Mouse (Mus musculus) liver, postnatal 0 days (tissue): ENCODE data around the gene Arhgdib. TPM values are rescaled to one million over a fixed set of nuclear protein-coding genes. Genes with fewer than 3 reads are reported as not detected.

Experiments
- ATAC-seq: fragments of 200-750 bp; cut with Nextera tagmentation; 2 replicates; pipeline ENCODE4 v1.8.0; 2017; ENCODE audit warnings: mild to moderate bottlenecking, moderate library complexity
- DNase-seq: peaks from one replicate; pipeline ENCODE4 v3.0.0-alpha.2; 2016
- H3K27ac ChIP-seq: fragments of 300-500 bp; sonication (generic); 2 replicates; pipeline ENCODE4 v1.5.1; 2014; ENCODE audit warnings: antibody characterized with exemption, moderate library complexity, mild to moderate bottlenecking, low read depth
- H3K27me3 ChIP-seq: fragments of 300-500 bp; sonication (generic); 2 replicates; pipeline ENCODE4 v1.6.1; 2014; ENCODE audit warnings: low read length, control low read depth, mixed read lengths; ENCODE audit not compliant: insufficient read depth
- H3K36me3 ChIP-seq: fragments of 300-500 bp; sonication (generic); replicated peaks from 2 replicates; pipeline ENCODE4 v1.6.1; 2014; ENCODE audit warnings: mild to moderate bottlenecking, control low read depth, low read length, moderate library complexity, mixed read lengths; ENCODE audit not compliant: insufficient read depth
- H3K4me1 ChIP-seq: fragments of 300-500 bp; sonication (generic); 2 replicates; pipeline ENCODE4 v1.6.1; 2014; ENCODE audit warnings: antibody characterized with exemption, mild to moderate bottlenecking, control low read depth; ENCODE audit not compliant: insufficient read depth
- H3K4me2 ChIP-seq: fragments of 300-500 bp; sonication (generic); 2 replicates; pipeline ENCODE4 v1.6.1; 2014; ENCODE audit warnings: low read depth, mild to moderate bottlenecking, low read length, moderate library complexity, mixed read lengths
- H3K4me3 ChIP-seq: fragments of 300-500 bp; sonication (generic); 2 replicates; pipeline ENCODE4 v1.5.1; 2014; ENCODE audit warnings: low read depth, low read length
- H3K9ac ChIP-seq: fragments of 300-500 bp; sonication (generic); replicated peaks from 2 replicates; pipeline ENCODE4 v1.6.1; 2014; ENCODE audit warnings: mild to moderate bottlenecking, moderate library complexity
- H3K9me3 ChIP-seq: fragments of 300-500 bp; sonication (generic); 2 replicates; pipeline ENCODE4 v1.6.1; 2016; ENCODE audit warnings: mild to moderate bottlenecking, control low read depth, low read length, mixed read lengths
- CTCF ChIP-seq: sonication (generic); IDR thresholded peaks from 2 replicates; pipeline ENCODE4 v1.5.1; 2016; ENCODE audit warnings: antibody characterized with exemption, low read depth
- EP300 ChIP-seq: IDR thresholded peaks from 2 replicates; pipeline ENCODE4 v1.6.1; 2016; ENCODE audit warnings: antibody characterized with exemption, low read depth, mild to moderate bottlenecking
- WGBS: fragments of 180-500 bp; shearing (Covaris S2); extraction: QIAGEN DNeasy Blood & Tissue Kit; methylation state at CpG from one replicate; pipeline ENCODE4 v1.1.7; 2014; ENCODE audit not compliant: insufficient replicate concordance; 5-methylcytosine and 5-hydroxymethylcytosine counted together
- polyA plus RNA-seq: library from polyadenylated mRNA; unstranded; fragments of >200 nt; fragmentation: Nextera tagmentation; extraction: Ambion mirVana; gene quantifications from 2 replicates; pipeline ENCODE4 v1.2.1, GENCODE M21; 2015

Gene Arhgdib
- polyA plus RNA-seq = 190 and 192 TPM in 2 replicates

- no peak for TF ChIP-seq CTCF
- TF ChIP-seq EP300 = no peak
- peak within 1 kb of the TSS; percentile 62 for H3K9ac ChIP-seq
- WGBS = 12% methylated on average over 12 of the region's 12 CpGs
- DNase-seq = peak; percentile 34
- ATAC-seq = peak; percentile 22
- peak within 1 kb of the TSS; percentile 91 for H3K27ac ChIP-seq
- H3K4me2 ChIP-seq = peak within 1 kb of the TSS; percentile 62
- H3K9me3 ChIP-seq = no peaks in the 10 kb centered on the region
- H3K36me3 ChIP-seq = no peaks in the 10 kb centered on the region
- peak within 1 kb of the TSS; percentile 45 for H3K4me3 ChIP-seq
- no peaks in the 10 kb centered on the region for H3K27me3 ChIP-seq
- peaks cover 16% of the 10 kb centered on the region for H3K4me1 ChIP-seq
These were observed at the start of gene Arhgdib for GRCm38 (mm10) chr6:136941051-136942021. TSS of gene Arhgdib (minus strand) at chr6:136941899.

GRCm38 (mm10) chr6:136990557-136990956 is 48.9 kb upstream of the Arhgdib start:
- H3K4me2 ChIP-seq = no peak overlapping the region
- H3K27me3 ChIP-seq = no peaks in the 10 kb centered on the region
- TF ChIP-seq EP300 (no peak), CTCF (no peak)
- H3K4me3 ChIP-seq = no peak overlapping the region
- no peak overlapping the region for H3K9ac ChIP-seq
- H3K4me1 ChIP-seq = no peaks in the 10 kb centered on the region; the same call in 1 of the 2 replicates
- ATAC-seq = no peak
- no peak for DNase-seq
- WGBS = 46% methylated on average over 8 of the region's 8 CpGs
- H3K9me3 ChIP-seq = no peaks in the 10 kb centered on the region
- no peak overlapping the region for H3K27ac ChIP-seq
- H3K36me3 ChIP-seq = no peaks in the 10 kb centered on the region

GRCm38 (mm10) chr6:136989824-136990497 is 48.3 kb upstream of the Arhgdib start:
- DNase-seq (no peak), ATAC-seq (peak; percentile 48; the same call in 1 of the 2 replicates)
- no peaks in the 10 kb centered on the region for H3K9me3 ChIP-seq
- no peaks in the 10 kb centered on the region for H3K27me3 ChIP-seq
- no peaks in the 10 kb centered on the region; the same call in 1 of the 2 replicates for H3K4me1 ChIP-seq
- no peak overlapping the region for H3K4me3 ChIP-seq
- no peak overlapping the region for H3K27ac ChIP-seq
- no peak overlapping the region for H3K9ac ChIP-seq
- no peaks in the 10 kb centered on the region for H3K36me3 ChIP-seq
- TF ChIP-seq EP300 (no peak), CTCF (no peak)
- 42% methylated on average over 11 of the region's 11 CpGs for WGBS
- no peak overlapping the region for H3K4me2 ChIP-seq

- H3K9ac ChIP-seq = no peak overlapping the region
- DNase-seq = no peak
- ATAC-seq = no peak
- H3K4me1 ChIP-seq = no peaks in the 10 kb centered on the region; the same call in 1 of the 2 replicates
- TF ChIP-seq EP300 = no peak
- no peak for TF ChIP-seq CTCF
- no peaks in the 10 kb centered on the region for H3K27me3 ChIP-seq
- no peaks in the 10 kb centered on the region for H3K36me3 ChIP-seq
- WGBS = 51% methylated on average over 7 of the region's 7 CpGs
- no peak overlapping the region for H3K27ac ChIP-seq
- H3K4me2 ChIP-seq = no peak overlapping the region
- no peak overlapping the region for H3K4me3 ChIP-seq
- no peaks in the 10 kb centered on the region for H3K9me3 ChIP-seq
These were observed 46.9 kb upstream of the Arhgdib start for GRCm38 (mm10) chr6:136988536-136989060.

GRCm38 (mm10) chr6:136986718-136987117 is 45.0 kb upstream of the Arhgdib start:
- no peaks in the 10 kb centered on the region for H3K27me3 ChIP-seq
- H3K27ac ChIP-seq = no peak overlapping the region
- ATAC-seq (no peak), DNase-seq (no peak)
- no peak overlapping the region for H3K9ac ChIP-seq
- no peak overlapping the region for H3K4me3 ChIP-seq
- no peak for TF ChIP-seq EP300
- TF ChIP-seq CTCF = no peak
- no peak overlapping the region for H3K4me2 ChIP-seq
- WGBS = 61% methylated on average over 11 of the region's 11 CpGs
- no peaks in the 10 kb centered on the region for H3K9me3 ChIP-seq
- no peaks in the 10 kb centered on the region for H3K36me3 ChIP-seq
- no peaks in the 10 kb centered on the region; the same call in 1 of the 2 replicates for H3K4me1 ChIP-seq

- 65% methylated on average over 13 of the region's 13 CpGs for WGBS
- Histone ChIP-seq H3K4me2 (no peak overlapping the region), H3K27me3 (no peaks in the 10 kb centered on the region), H3K36me3 (no peaks in the 10 kb centered on the region), H3K4me3 (no peak overlapping the region), H3K27ac (no peak overlapping the region), H3K4me1 (no peaks in the 10 kb centered on the region; the same call in 1 of the 2 replicates), H3K9me3 (no peaks in the 10 kb centered on the region), H3K9ac (no peak overlapping the region)
- DNase-seq = no peak
- ATAC-seq = no peak
- TF ChIP-seq EP300 (no peak), CTCF (no peak)
These were observed 44.3 kb upstream of the Arhgdib start for GRCm38 (mm10) chr6:136986019-136986418.
